Mouse (Mus musculus): Measurements from ENCODE around the gene Rab4a. TPM values are rescaled to one million over a fixed set of nuclear protein-coding genes. Genes with fewer than 3 reads are reported as not detected.
"Not testable (repeated sequence)": the region's sequence is repeated elsewhere in the genome, so short reads cannot be mapped to it uniquely, and the experiment has no call there.

Rab4a gene
- total and polyA plus RNA-seq, 3 experiments = 1.7 to 5.3 TPM; not detected in 1

DNA sequence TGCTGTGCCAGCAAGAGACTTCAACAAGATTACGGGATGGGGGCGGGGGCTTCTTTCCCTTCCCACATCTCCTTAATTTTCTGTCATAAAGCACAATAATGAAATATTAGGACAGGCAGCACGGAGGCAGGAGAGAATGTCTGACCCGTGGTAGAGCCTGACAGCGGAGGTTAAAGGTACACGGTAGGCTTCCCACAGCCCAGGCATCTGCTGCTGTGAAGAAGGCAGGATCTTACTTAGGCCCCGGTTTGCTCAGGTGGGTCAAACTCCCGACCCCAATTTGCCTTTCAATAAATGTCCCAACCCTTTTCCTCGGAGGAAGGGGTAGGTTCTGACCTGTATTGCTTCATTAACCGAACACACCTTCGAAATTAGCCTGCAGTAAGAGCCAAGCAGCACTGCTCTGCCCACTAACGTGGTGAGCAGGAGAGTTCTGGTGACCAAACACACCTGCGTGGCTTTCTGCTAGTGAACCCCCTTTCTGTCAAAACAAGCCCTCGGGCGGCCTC, 522 bp upstream of the Rab4a start:
- TF ChIP-seq CTCF (IDR thresholded peaks at IDR 0.05; ENCODE audit: low read depth, low read length) = no peak
- no peak for TF ChIP-seq POLR2AphosphoS5 (IDR thresholded peaks at IDR 0.05; ENCODE audit: insufficient replicate concordance, low read depth, low read length)
- Histone ChIP-seq H3K9me3 (replicated peaks) (peaks cover 2% of the 10 kb centered on the region), H3K4me3 (ENCODE audit: low read depth, low read length) (peak overlapping the region; percentile 65; the same call in 1 of the 2 replicates), H3K27me3 (ENCODE audit: insufficient read depth, low read length) (peaks cover 19% of the 10 kb centered on the region; the same call in 1 of the 2 replicates), H3K4me1 (ENCODE audit: insufficient read depth, low read depth, low read length) (no peaks in the 10 kb centered on the region), H3K36me3 (replicated peaks) (peaks cover 7% of the 10 kb centered on the region)
- no peak for DNase-seq (ENCODE audit: low spot score)
- ATAC-seq (ENCODE audit: extremely low read depth, insufficient number of reproducible peaks, low FRiP score, poor library complexity, severe bottlenecking) = no peak

DNA sequence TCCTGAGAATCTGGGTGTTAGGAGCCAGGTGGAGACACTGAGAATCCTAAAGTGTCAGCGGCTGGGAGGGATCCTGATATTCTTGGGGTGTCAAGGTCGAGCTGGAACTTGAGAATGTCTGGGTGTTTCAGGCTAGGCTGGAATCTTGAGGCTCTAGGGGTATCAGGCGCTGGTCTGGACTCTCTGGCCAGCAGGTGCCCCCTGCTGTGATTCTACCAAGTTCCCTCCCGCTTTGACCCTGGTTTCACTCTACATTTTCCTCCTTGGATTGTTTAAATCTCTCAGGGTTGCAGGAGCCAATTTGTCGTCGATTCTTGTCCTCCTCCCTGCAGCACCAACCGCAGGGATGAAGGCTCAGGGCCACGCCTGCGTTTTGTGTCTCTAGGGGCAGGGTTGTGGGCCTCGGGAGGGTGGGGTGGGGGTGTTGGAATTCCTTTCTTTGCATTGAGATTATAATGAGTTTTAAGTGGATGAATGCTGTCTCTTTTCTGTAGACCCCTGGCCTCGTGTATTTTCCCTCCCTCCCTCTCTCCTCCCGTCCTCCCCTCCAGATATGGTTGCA, 670 bp downstream of the Rab4a start:
- no peak for TF ChIP-seq GATA2 (IDR thresholded peaks at IDR 0.05; ENCODE audit: borderline replicate concordance, low read depth, low read length)
- no peak for TF ChIP-seq TAL1 (conservative IDR thresholded peaks at IDR 0.05; ENCODE audit: low read depth, low read length)
- TF ChIP-seq CTCF (IDR thresholded peaks at IDR 0.05; ENCODE audit: low read depth, low read length) = no peak
- no peak for TF ChIP-seq GATA1 (IDR thresholded peaks at IDR 0.05; ENCODE audit: borderline replicate concordance, low read length)
- TF ChIP-seq POLR2AphosphoS5 (IDR thresholded peaks at IDR 0.05; ENCODE audit: insufficient replicate concordance, low read depth, low read length) = no peak
- H3K9me3 ChIP-seq (replicated peaks) = no peaks in the 10 kb centered on the region
- ATAC-seq (ENCODE audit: extremely low read depth, insufficient number of reproducible peaks, low FRiP score, poor library complexity, severe bottlenecking) (no peak), DNase-seq (ENCODE audit: low spot score) (no peak)
- peaks cover 19% of the 10 kb centered on the region; the same call in 1 of the 2 replicates for H3K27me3 ChIP-seq (ENCODE audit: insufficient read depth, low read length)
- H3K4me1 ChIP-seq (ENCODE audit: insufficient read depth, low read depth, low read length) = no peaks in the 10 kb centered on the region
- peaks cover 8% of the 10 kb centered on the region for H3K36me3 ChIP-seq (replicated peaks)
- peak overlapping the region; percentile 65 for H3K4me3 ChIP-seq (ENCODE audit: low read depth, low read length)

GRCm38 (mm10) chr8:123807024-123807431, 1.2 kb downstream of the Rab4a start:
- peaks cover 19% of the 10 kb centered on the region; the same call in 1 of the 2 replicates for H3K27me3 ChIP-seq (ENCODE audit: insufficient read depth, low read length)
- peaks cover 8% of the 10 kb centered on the region for H3K36me3 ChIP-seq (replicated peaks)
- DNase-seq (ENCODE audit: low spot score) (peak; percentile 29), ATAC-seq (ENCODE audit: extremely low read depth, insufficient number of reproducible peaks, low FRiP score, poor library complexity, severe bottlenecking) (no peak; the same call in 1 of the 2 replicates)
- H3K4me1 ChIP-seq (ENCODE audit: insufficient read depth, low read depth, low read length) = no peaks in the 10 kb centered on the region
- H3K9me3 ChIP-seq (replicated peaks) = no peaks in the 10 kb centered on the region
- H3K4me3 ChIP-seq (ENCODE audit: low read depth, low read length) = no peak overlapping the region
- TF ChIP-seq GATA2 (IDR thresholded peaks at IDR 0.05; ENCODE audit: borderline replicate concordance, low read depth, low read length) (no peak), POLR2AphosphoS5 (IDR thresholded peaks at IDR 0.05; ENCODE audit: insufficient replicate concordance, low read depth, low read length) (no peak), CTCF (IDR thresholded peaks at IDR 0.05; ENCODE audit: low read depth, low read length) (no peak), TAL1 (conservative IDR thresholded peaks at IDR 0.05; ENCODE audit: low read depth, low read length) (no peak), GATA1 (IDR thresholded peaks at IDR 0.05; ENCODE audit: borderline replicate concordance, low read length) (no peak)

- Histone ChIP-seq H3K9me3 (replicated peaks) (no peaks in the 10 kb centered on the region), H3K36me3 (replicated peaks) (peaks cover 8% of the 10 kb centered on the region), H3K27me3 (ENCODE audit: insufficient read depth, low read length) (peaks cover 19% of the 10 kb centered on the region; the same call in 1 of the 2 replicates), H3K4me1 (ENCODE audit: insufficient read depth, low read depth, low read length) (no peaks in the 10 kb centered on the region), H3K4me3 (ENCODE audit: low read depth, low read length) (no peak overlapping the region)
- TF ChIP-seq POLR2AphosphoS5 (IDR thresholded peaks at IDR 0.05; ENCODE audit: insufficient replicate concordance, low read depth, low read length) (no peak), CTCF (IDR thresholded peaks at IDR 0.05; ENCODE audit: low read depth, low read length) (no peak), TAL1 (conservative IDR thresholded peaks at IDR 0.05; ENCODE audit: low read depth, low read length) (no peak), GATA1 (IDR thresholded peaks at IDR 0.05; ENCODE audit: borderline replicate concordance, low read length) (no peak), GATA2 (IDR thresholded peaks at IDR 0.05; ENCODE audit: borderline replicate concordance, low read depth, low read length) (no peak)
- DNase-seq (ENCODE audit: low spot score) (no peak), ATAC-seq (ENCODE audit: extremely low read depth, insufficient number of reproducible peaks, low FRiP score, poor library complexity, severe bottlenecking) (no peak)
Observed at GRCm38 (mm10) chr8:123807852-123808573, 2.2 kb downstream of the Rab4a start.

DNA sequence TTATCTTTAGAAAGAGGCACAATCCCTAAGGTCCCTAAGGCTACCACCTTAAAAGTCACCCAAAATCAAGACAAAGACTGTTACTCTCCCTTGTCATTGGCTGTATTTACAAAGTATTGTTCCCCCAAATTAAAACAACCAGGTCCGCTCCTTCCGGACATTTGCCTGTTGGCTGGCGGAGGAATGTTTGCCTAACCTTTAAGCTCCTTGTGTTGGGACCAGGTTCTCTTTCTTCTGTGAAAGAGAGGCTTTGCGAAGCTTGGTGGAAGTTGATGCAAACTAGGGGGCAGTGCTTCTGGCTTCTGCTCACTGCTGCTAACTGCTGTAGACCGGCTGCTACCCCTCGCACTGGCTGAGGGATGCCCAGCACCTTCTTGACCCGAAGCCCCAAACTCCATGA, 2.9 kb downstream of the Rab4a start:
- DNase-seq (ENCODE audit: low spot score) (no peak), ATAC-seq (ENCODE audit: extremely low read depth, insufficient number of reproducible peaks, low FRiP score, poor library complexity, severe bottlenecking) (no peak)
- TF ChIP-seq GATA1 (IDR thresholded peaks at IDR 0.05; ENCODE audit: borderline replicate concordance, low read length) (no peak), GATA2 (IDR thresholded peaks at IDR 0.05; ENCODE audit: borderline replicate concordance, low read depth, low read length) (no peak), TAL1 (conservative IDR thresholded peaks at IDR 0.05; ENCODE audit: low read depth, low read length) (no peak), CTCF (IDR thresholded peaks at IDR 0.05; ENCODE audit: low read depth, low read length) (no peak), POLR2AphosphoS5 (IDR thresholded peaks at IDR 0.05; ENCODE audit: insufficient replicate concordance, low read depth, low read length) (no peak)
- peaks cover 10% of the 10 kb centered on the region for H3K36me3 ChIP-seq (replicated peaks)
- H3K9me3 ChIP-seq (replicated peaks) = no peaks in the 10 kb centered on the region
- peaks cover 19% of the 10 kb centered on the region; the same call in 1 of the 2 replicates for H3K27me3 ChIP-seq (ENCODE audit: insufficient read depth, low read length)
- H3K4me1 ChIP-seq (ENCODE audit: insufficient read depth, low read depth, low read length) = no peaks in the 10 kb centered on the region
- H3K4me3 ChIP-seq (ENCODE audit: low read depth, low read length) = no peak overlapping the region

GRCm38 (mm10) chr8:123809342-123809741, 3.6 kb downstream of the Rab4a start:
- not testable (repeated sequence) for ATAC-seq (ENCODE audit: extremely low read depth, insufficient number of reproducible peaks, low FRiP score, poor library complexity, severe bottlenecking); H3K9me3 ChIP-seq (replicated peaks); H3K4me1 ChIP-seq (ENCODE audit: insufficient read depth, low read depth, low read length); DNase-seq (ENCODE audit: low spot score); H3K4me3 ChIP-seq (ENCODE audit: low read depth, low read length)
- H3K36me3 ChIP-seq (replicated peaks) = peaks cover 17% of the 10 kb centered on the region
- peaks cover 19% of the 10 kb centered on the region; the same call in 1 of the 2 replicates for H3K27me3 ChIP-seq (ENCODE audit: insufficient read depth, low read length)

Data from G1E (cell line).